Mouse (Mus musculus) right cerebral cortex, postnatal 36 days (tissue): ENCODE results near the gene Cnn2.

Experiments
- DNase-seq, 2 experiments: peaks; one replicate each; pipeline ENCODE4 v3.0.0; 2022; ENCODE audit warnings: low spot score in 2 of 2, mixed read lengths in 1 of 2

Cnn2 gene

GRCm38 (mm10) chr10:79969124-79969568, 19.2 kb upstream of the Cnn2 start:
- DNase-seq: no peak

GRCm38 (mm10) chr10:79970415-79971182, 17.8 kb upstream of the Cnn2 start, which contains the start of gene Grin3b:
Grin3b (plus strand) TSS chr10:79970715.
- DNase-seq: no peak

- DNase-seq: no peak
These were observed 17.2 kb upstream of the Cnn2 start for GRCm38 (mm10) chr10:79971183-79971497.

GRCm38 (mm10) chr10:79972831-79973230, 15.6 kb upstream of the Cnn2 start:
- DNase-seq: no peak

- no peak for DNase-seq
These were observed 14.3 kb upstream of the Cnn2 start for GRCm38 (mm10) chr10:79974087-79974486.

- no peak for DNase-seq
These were observed 13.7 kb upstream of the Cnn2 start for GRCm38 (mm10) chr10:79974668-79975067.

- no peak for DNase-seq
These were observed 12.2 kb upstream of the Cnn2 start for GRCm38 (mm10) chr10:79976071-79976721.

GRCm38 (mm10) chr10:79976722-79977107, 11.7 kb upstream of the Cnn2 start:
- no peak for DNase-seq

GRCm38 (mm10) chr10:79977324-79977723, 11.1 kb upstream of the Cnn2 start:
- no peak for DNase-seq

- DNase-seq: no peak
These were observed 10.3 kb upstream of the Cnn2 start for GRCm38 (mm10) chr10:79978061-79978460.

- DNase-seq: no peak
These were observed 8.8 kb upstream of the Cnn2 start for GRCm38 (mm10) chr10:79979401-79980155.

- DNase-seq: no peak
These were observed 5.2 kb upstream of the Cnn2 start for GRCm38 (mm10) chr10:79983205-79983604.

GRCm38 (mm10) chr10:79983670-79984069, 4.7 kb upstream of the Cnn2 start:
- peak; percentile 52 to 59 for DNase-seq

GRCm38 (mm10) chr10:79984195-79984816, 4.1 kb upstream of the Cnn2 start, which contains the start of gene Tmem259:
Tmem259 (minus strand) TSS chr10:79984330.
- peak; percentile 76 to 81 for DNase-seq

GRCm38 (mm10) chr10:79984871-79985270, 3.5 kb upstream of the Cnn2 start:
- peak; percentile 97 to 99 for DNase-seq

- DNase-seq: peak; percentile 60 to 62
These were observed 2.8 kb upstream of the Cnn2 start for GRCm38 (mm10) chr10:79985334-79986231.

GRCm38 (mm10) chr10:79986232-79986878, 2.0 kb upstream of the Cnn2 start:
- DNase-seq: no peak

- DNase-seq: peak; percentile 57 to 75
These were observed 1.4 kb upstream of the Cnn2 start for GRCm38 (mm10) chr10:79986963-79987362.

- no peak for DNase-seq
These were observed 446 bp upstream of the Cnn2 start for GRCm38 (mm10) chr10:79987771-79988505.
